Mouse (Mus musculus) liver, embryonic 14.5 days (tissue): ENCODE data around the gene Gabbr2. TPM values are rescaled to one million over a fixed set of nuclear protein-coding genes. Genes with fewer than 3 reads are reported as not detected.

Experiments used
- ATAC-seq: fragments of 200-750 bp; cut with Nextera tagmentation; 2 replicates; pipeline ENCODE4 v1.8.0; 2017; ENCODE audit warnings: moderate number of reproducible peaks, mild to moderate bottlenecking, moderate library complexity; ENCODE audit not compliant: insufficient read depth
- DNase-seq, 3 experiments: peaks; one replicate each; pipeline ENCODE4 v3.0.0-alpha.2; 2012 to 2013; ENCODE audit warnings: low read depth in 3 of 3, low spot score in 3 of 3
- H3K27ac ChIP-seq: fragments of 300-500 bp; sonication (generic); 2 replicates; pipeline ENCODE4 v1.5.1; 2014; ENCODE audit warnings: moderate library complexity, mild to moderate bottlenecking, control low read depth, inconsistent platforms
- H3K27me3 ChIP-seq: fragments of 300-500 bp; sonication (generic); 2 replicates; pipeline ENCODE4 v1.6.1; 2014; ENCODE audit warnings: mild to moderate bottlenecking, low read length, moderate library complexity; ENCODE audit not compliant: control insufficient read depth, insufficient read depth
- H3K36me3 ChIP-seq: fragments of 300-500 bp; sonication (generic); replicated peaks from 2 replicates; pipeline ENCODE4 v1.6.1; 2014; ENCODE audit warnings: low read depth; ENCODE audit not compliant: control insufficient read depth, insufficient read depth
- H3K4me1 ChIP-seq, 2 experiments: fragments of 200-500 bp in 1 of 2; fragments of 300-500 bp in 1 of 2; sonication (generic) in 1 of 2; replicated peaks; 2 replicates each; pipeline ENCODE4 v1.6.1; 2012 to 2014; ENCODE audit warnings: antibody characterized with exemption in 1 of 2, inconsistent platforms in 1 of 2, low read length in 1 of 2; ENCODE audit not compliant: control insufficient read depth in 2 of 2, insufficient read depth in 2 of 2
- H3K4me2 ChIP-seq: fragments of 300-500 bp; sonication (generic); 2 replicates; pipeline ENCODE4 v1.6.1; 2014; ENCODE audit warnings: low read depth, mild to moderate bottlenecking, control low read depth, moderate library complexity
- H3K4me3 ChIP-seq, 2 experiments: fragments of 200-500 bp in 1 of 2; fragments of 300-500 bp in 1 of 2; sonication (generic) in 1 of 2; 2 replicates each; pipeline ENCODE4 v1.5.1; 2012 to 2014; ENCODE audit warnings: low read depth in 2 of 2, low read length in 2 of 2, mild to moderate bottlenecking in 2 of 2, control low read depth in 1 of 2, inconsistent platforms in 1 of 2, moderate library complexity in 1 of 2; ENCODE audit not compliant: insufficient read depth in 1 of 2
- H3K9ac ChIP-seq: fragments of 300-500 bp; sonication (generic); replicated peaks from 2 replicates; pipeline ENCODE4 v1.6.1; 2014; ENCODE audit warnings: mild to moderate bottlenecking, control low read depth, moderate library complexity
- H3K9me3 ChIP-seq: fragments of 300-500 bp; sonication (generic); 2 replicates; pipeline ENCODE4 v1.6.1; 2016; ENCODE audit warnings: low read length, mixed read lengths; ENCODE audit not compliant: control insufficient read depth
- CTCF ChIP-seq: IDR thresholded peaks from 2 replicates; pipeline ENCODE4 v1.5.1; 2016; ENCODE audit warnings: antibody characterized with exemption, low read depth, control low read depth
- EP300 ChIP-seq: IDR thresholded peaks from 2 replicates; pipeline ENCODE4 v1.6.1; 2016; ENCODE audit warnings: antibody characterized with exemption, low read depth
- WGBS: fragments of 180-500 bp; shearing (Covaris S2); extraction: QIAGEN DNeasy Blood & Tissue Kit; methylation state at CpG from one replicate; pipeline ENCODE4 v1.1.7; 2014; ENCODE audit not compliant: insufficient replicate concordance; 5-methylcytosine and 5-hydroxymethylcytosine counted together
- polyA plus RNA-seq, 2 experiments: library from polyadenylated mRNA; depleted of rRNA in 1 of 2; stranded (reverse) in 1 of 2; unstranded in 1 of 2; fragments of >200 nt; fragmentation: Nextera tagmentation in 1 of 2; extraction: Ambion mirVana in 1 of 2; gene quantifications; 2 replicates each; pipeline versions ENCODE4 v1.2.1 to v1.2.3; 2012 to 2014

Gabbr2 gene
- polyA plus RNA-seq, 2 experiments, result 0.07 TPM; not detected in 1

- WGBS, result 60% methylated on average over 14 of the region's 14 CpGs
- TF ChIP-seq CTCF (no peak), EP300 (no peak)
- Histone ChIP-seq H3K36me3 (no peaks in the 10 kb centered on the region), H3K27me3 (no peaks in the 10 kb centered on the region), H3K9me3 (no peaks in the 10 kb centered on the region), H3K4me1 (no peaks in the 10 kb centered on the region), H3K4me3 (no peak overlapping the region), H3K27ac (no peak overlapping the region), H3K4me2 (no peak overlapping the region), H3K9ac (no peak overlapping the region)
- DNase-seq (no peak), ATAC-seq (no peak)
Observed at GRCm38 (mm10) chr4:46688213-46688832, 303.4 kb downstream of the Gabbr2 start.

- H3K4me3 ChIP-seq, result no peak overlapping the region
- no peak for ATAC-seq
Observed at GRCm38 (mm10) chr4:46684160-46684559, 307.5 kb downstream of the Gabbr2 start.

GRCm38 (mm10) chr4:46676646-46677045 is 315.0 kb downstream of the Gabbr2 start:
- Histone ChIP-seq H3K4me3 (no peak overlapping the region), H3K9me3 (no peaks in the 10 kb centered on the region), H3K4me1 (peaks cover 5 to 12% of the 10 kb centered on the region in 2 experiments; a peak in 3 of 4 replicates), H3K36me3 (no peaks in the 10 kb centered on the region), H3K4me2 (no peak overlapping the region), H3K9ac (no peak overlapping the region), H3K27ac (no peak overlapping the region), H3K27me3 (no peaks in the 10 kb centered on the region)
- TF ChIP-seq CTCF (no peak), EP300 (no peak)
- DNase-seq (no peak), ATAC-seq (no peak)
- WGBS, result 15% methylated on average over 3 of the region's 3 CpGs

More at GRCm38 (mm10) chr4:46684160-46684559, 307.5 kb downstream of the Gabbr2 start:
- Histone ChIP-seq H3K4me2 (no peak overlapping the region), H3K9ac (no peak overlapping the region), H3K36me3 (no peaks in the 10 kb centered on the region), H3K27me3 (no peaks in the 10 kb centered on the region), H3K27ac (no peak overlapping the region), H3K9me3 (no peaks in the 10 kb centered on the region), H3K4me1 (no peaks in the 10 kb centered on the region)
- TF ChIP-seq EP300, result no peak
- no peak for TF ChIP-seq CTCF
- DNase-seq, result no peak
- WGBS, result 67% methylated on average over 6 of the region's 6 CpGs

- H3K4me1 ChIP-seq, result peaks cover 5 to 12% of the 10 kb centered on the region in 2 experiments; a peak in 3 of 4 replicates
- no peak overlapping the region for H3K9ac ChIP-seq
- no peak overlapping the region for H3K4me3 ChIP-seq
- no peaks in the 10 kb centered on the region for H3K9me3 ChIP-seq
- ATAC-seq, result peak; percentile 43; the same call in 1 of the 2 replicates
- 17% methylated on average over 4 of the region's 4 CpGs for WGBS
- no peak for TF ChIP-seq CTCF
- no peak for TF ChIP-seq EP300
- H3K27me3 ChIP-seq, result no peaks in the 10 kb centered on the region
- no peak overlapping the region for H3K4me2 ChIP-seq
- H3K36me3 ChIP-seq, result no peaks in the 10 kb centered on the region
- no peak for DNase-seq
- H3K27ac ChIP-seq, result no peak overlapping the region
Observed at GRCm38 (mm10) chr4:46675992-46676391, 315.7 kb downstream of the Gabbr2 start.

GRCm38 (mm10) chr4:46675272-46675785 is 316.3 kb downstream of the Gabbr2 start:
- ATAC-seq, result no peak
- H3K27me3 ChIP-seq, result no peaks in the 10 kb centered on the region
- H3K27ac ChIP-seq, result no peak overlapping the region
- H3K4me1 ChIP-seq, result peaks cover 5 to 12% of the 10 kb centered on the region in 2 experiments; a peak in 3 of 4 replicates
- H3K9me3 ChIP-seq, result no peaks in the 10 kb centered on the region
- DNase-seq, result no peak
- TF ChIP-seq EP300 (no peak), CTCF (no peak)
- no peak overlapping the region for H3K9ac ChIP-seq
- H3K4me2 ChIP-seq, result no peak overlapping the region
- WGBS, result 24% methylated on average over 11 of the region's 11 CpGs
- H3K4me3 ChIP-seq, result no peak overlapping the region
- H3K36me3 ChIP-seq, result no peaks in the 10 kb centered on the region
